Mouse (Mus musculus) hindbrain, embryonic 10.5 days (tissue): ENCODE results near the gene Haghl. TPM values are rescaled to one million over a fixed set of nuclear protein-coding genes. Genes with fewer than 3 reads are reported as not detected.

Source experiments
- DNase-seq: peaks from one replicate; pipeline ENCODE4 v3.0.0-alpha.2; 2017; ENCODE audit warnings: low spot score
- H3K27ac ChIP-seq: fragments of 300-500 bp; sonication (generic); 2 replicates; pipeline ENCODE4 v1.5.1; 2016; ENCODE audit warnings: mild to moderate bottlenecking, moderate library complexity
- H3K27me3 ChIP-seq: fragments of 300-500 bp; sonication (generic); 2 replicates; pipeline ENCODE4 v1.6.1; 2016; ENCODE audit warnings: mild to moderate bottlenecking; ENCODE audit not compliant: poor library complexity, insufficient read depth, severe bottlenecking
- H3K36me3 ChIP-seq: fragments of 300-500 bp; sonication (generic); 2 replicates; pipeline ENCODE4 v1.6.1; 2016; ENCODE audit warnings: mild to moderate bottlenecking, moderate library complexity
- H3K4me1 ChIP-seq: fragments of 300-500 bp; sonication (generic); replicated peaks from 2 replicates; pipeline ENCODE4 v1.6.1; 2016; ENCODE audit warnings: mild to moderate bottlenecking
- H3K4me3 ChIP-seq: fragments of 300-500 bp; sonication (generic); 2 replicates; pipeline ENCODE4 v1.5.1; 2016; ENCODE audit warnings: mild to moderate bottlenecking, moderate library complexity
- H3K9me3 ChIP-seq: fragments of 300-500 bp; sonication (generic); 2 replicates; pipeline ENCODE4 v1.6.1; 2016; ENCODE audit warnings: mild to moderate bottlenecking, moderate library complexity
- WGBS: fragments of 180-500 bp; shearing (Covaris S2); methylation state at CpG from one replicate; pipeline ENCODE4 v1.1.7; 2016; 5-methylcytosine and 5-hydroxymethylcytosine counted together
- polyA plus RNA-seq: library from polyadenylated mRNA; unstranded; fragments of >200 nt; fragmentation: Nextera tagmentation; extraction: Ambion mirVana; gene quantifications from 2 replicates; pipeline ENCODE4 v1.2.1, GENCODE M21; 2016

Haghl gene
- polyA plus RNA-seq, 1 experiment from 2014 or later: 88.5 TPM

DNA sequence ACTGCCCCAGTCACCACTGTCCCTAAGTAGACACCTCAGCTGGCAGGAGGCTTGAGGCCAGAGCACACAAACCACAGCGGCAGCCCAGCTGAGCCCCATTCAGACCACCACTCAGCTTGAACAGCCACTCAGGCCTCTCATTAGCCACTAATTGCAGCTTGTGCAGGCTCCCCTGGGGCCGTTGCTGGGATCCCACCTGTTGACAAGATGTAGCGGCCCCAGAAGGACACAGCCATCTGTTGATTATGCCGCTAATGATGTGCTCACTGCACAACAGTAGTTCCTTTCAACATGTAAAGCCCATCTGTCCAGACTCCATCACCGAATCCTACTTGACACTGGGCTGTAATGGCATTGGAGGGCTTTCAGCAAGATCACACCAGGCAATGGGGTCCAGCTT, 19.6 kb downstream of the Haghl start:
- Histone ChIP-seq H3K9me3 (no peaks in the 10 kb centered on the region), H3K4me1 (peaks cover 16% of the 10 kb centered on the region), H3K4me3 (no peak overlapping the region), H3K27ac (no peak overlapping the region), H3K36me3 (no peaks in the 10 kb centered on the region), H3K27me3 (peaks cover 38% of the 10 kb centered on the region)
- peak; percentile 60 for DNase-seq
- 63% methylated on average over 5 of the region's 5 CpGs for WGBS

DNA sequence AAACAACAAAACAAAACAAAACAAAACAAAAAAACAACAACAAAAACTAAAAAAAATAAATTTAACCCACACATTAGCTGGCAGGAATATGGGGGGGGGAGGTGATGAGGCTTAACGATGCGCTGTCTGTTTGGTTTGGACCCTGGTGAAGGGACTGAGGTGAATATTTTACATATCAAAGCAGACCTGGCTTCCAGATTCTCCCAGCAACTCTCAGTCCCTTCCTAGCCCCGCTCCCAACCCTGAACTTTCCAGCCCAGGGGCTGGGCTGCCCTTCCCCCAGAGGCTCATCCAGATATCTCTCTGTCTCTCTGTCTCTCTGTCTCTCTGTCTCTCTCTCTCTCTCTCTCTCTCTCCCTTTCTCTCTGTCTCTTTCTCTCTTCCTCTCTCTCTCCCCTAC, 22.9 kb downstream of the Haghl start:
- no peaks in the 10 kb centered on the region for H3K9me3 ChIP-seq
- WGBS: 33% methylated on average over 3 of the region's 3 CpGs
- DNase-seq: no peak
- peaks cover 34% of the 10 kb centered on the region for H3K27me3 ChIP-seq
- H3K27ac ChIP-seq: no peak overlapping the region
- H3K36me3 ChIP-seq: no peaks in the 10 kb centered on the region
- H3K4me3 ChIP-seq: no peak overlapping the region
- peaks cover 16% of the 10 kb centered on the region for H3K4me1 ChIP-seq

DNA sequence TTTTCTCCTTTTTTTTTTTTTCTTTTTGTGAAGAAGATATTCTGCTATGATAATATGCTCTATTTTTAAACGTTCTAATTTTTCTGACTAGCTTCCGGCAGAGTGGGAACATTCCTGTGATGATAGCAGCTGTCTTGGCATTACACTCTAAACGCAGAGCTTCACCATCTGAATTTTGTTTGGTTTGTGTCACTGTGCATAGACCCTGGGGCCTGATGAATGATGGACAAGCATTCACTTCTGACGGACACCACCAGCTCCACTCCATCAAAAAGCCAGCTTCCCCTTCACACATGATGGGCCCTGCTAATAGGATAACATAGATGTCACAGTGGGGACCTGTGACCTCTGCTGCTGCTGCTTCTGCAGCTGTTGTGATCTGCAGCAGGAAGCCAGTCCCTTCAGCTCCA, 23.9 kb downstream of the Haghl start:
- Histone ChIP-seq H3K4me3 (no peak overlapping the region), H3K36me3 (no peaks in the 10 kb centered on the region), H3K27me3 (peaks cover 32% of the 10 kb centered on the region), H3K27ac (no peak overlapping the region), H3K4me1 (peaks cover 16% of the 10 kb centered on the region), H3K9me3 (no peaks in the 10 kb centered on the region)
- peak; percentile 50 for DNase-seq
- WGBS: 34% methylated on average over 4 of the region's 4 CpGs

DNA sequence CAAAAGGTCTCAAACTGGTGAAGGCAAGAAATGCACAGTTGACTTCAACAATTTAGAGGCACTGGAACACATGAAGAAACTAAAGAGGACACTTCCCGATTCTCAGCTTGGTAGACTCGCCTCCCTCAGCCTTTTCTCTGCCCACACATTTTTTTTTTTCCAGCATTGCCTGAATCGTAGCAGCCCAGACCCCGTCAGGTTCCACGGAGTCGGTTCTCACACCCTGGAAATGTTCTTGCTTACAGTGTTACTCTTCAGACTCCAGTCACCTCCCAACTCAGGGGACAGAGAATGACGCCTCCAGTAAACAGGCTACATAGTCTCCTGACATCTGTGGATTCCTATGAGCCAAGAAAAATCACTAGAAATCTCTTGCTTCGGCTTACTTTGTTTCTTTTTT, 25.3 kb downstream of the Haghl start:
- WGBS: 83% methylated on average over 8 of the region's 8 CpGs

DNA sequence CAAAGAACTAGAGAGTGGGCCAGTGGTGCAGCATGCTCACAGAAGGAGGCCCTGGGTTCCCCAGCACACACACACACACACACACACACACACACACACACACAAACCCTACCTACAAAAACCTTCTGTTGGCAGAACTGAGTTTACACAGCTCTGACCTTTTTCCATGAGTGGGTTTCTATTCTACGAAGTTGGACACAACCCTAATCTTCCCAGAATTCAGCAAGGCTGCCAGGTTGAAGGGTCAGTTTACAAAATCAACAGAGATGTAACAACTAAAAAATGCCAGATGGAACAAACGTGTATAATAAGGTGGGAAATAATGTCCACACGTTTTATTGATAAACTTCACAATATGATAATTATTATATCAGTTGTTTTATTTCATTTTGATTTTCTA, 27.8 kb downstream of the Haghl start:
- Histone ChIP-seq H3K4me1 (peaks cover 33% of the 10 kb centered on the region), H3K27ac (no peak overlapping the region), H3K36me3 (no peaks in the 10 kb centered on the region), H3K9me3 (no peaks in the 10 kb centered on the region), H3K4me3 (no peak overlapping the region), H3K27me3 (peaks cover 19% of the 10 kb centered on the region)
- DNase-seq: no peak
- WGBS: 75% methylated on average over 3 of the region's 3 CpGs

More for the DNA sequence above, 25.3 kb downstream of the Haghl start:
- Histone ChIP-seq H3K27me3 (peaks cover 25% of the 10 kb centered on the region), H3K9me3 (no peaks in the 10 kb centered on the region), H3K4me1 (peaks cover 29% of the 10 kb centered on the region), H3K27ac (no peak overlapping the region), H3K36me3 (no peaks in the 10 kb centered on the region), H3K4me3 (no peak overlapping the region)
- DNase-seq: no peak

DNA sequence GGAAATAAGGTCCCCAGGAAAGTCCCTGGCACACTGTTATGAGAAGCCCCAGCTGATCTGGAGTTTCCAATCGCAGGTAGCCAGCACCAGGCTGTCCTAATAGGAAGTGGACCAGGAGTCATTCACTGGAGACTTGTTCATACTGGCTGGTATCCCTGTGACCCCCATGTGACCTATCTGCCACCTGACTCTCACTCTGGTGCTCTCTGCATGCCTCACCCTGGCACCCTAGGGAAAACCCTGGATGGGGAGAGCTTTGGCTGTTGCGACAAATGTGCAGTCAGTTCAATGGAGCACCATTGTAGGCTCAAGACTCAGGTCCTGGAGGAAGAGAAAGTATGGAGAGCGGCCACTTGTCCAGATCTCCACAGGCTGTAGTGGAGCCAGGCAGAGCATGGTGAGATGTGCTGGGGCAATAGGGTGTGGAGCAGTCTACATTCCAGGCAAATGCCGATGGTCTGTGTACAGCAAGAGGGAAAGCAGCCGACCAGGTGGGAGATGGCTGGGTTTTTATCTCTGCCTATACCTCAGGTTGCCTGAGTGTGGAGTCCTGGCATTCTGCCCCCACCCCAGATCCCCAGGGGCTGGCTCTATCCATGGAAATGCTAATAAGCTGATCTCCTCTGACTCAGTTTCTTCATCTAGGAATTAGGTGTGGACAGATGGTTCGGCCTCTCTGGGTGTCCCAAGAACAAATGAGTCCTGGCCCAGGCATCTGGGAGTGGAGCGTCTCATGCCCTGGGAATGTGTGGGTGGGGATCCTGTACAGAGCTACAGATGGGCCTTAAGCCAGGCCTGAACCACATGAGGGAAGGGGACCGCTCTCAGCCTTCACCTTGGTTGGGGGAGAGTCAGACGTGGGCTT, 28.9 kb downstream of the Haghl start:
- Histone ChIP-seq H3K36me3 (no peaks in the 10 kb centered on the region), H3K9me3 (no peaks in the 10 kb centered on the region), H3K4me1 (peaks cover 26% of the 10 kb centered on the region), H3K27me3 (peaks cover 19% of the 10 kb centered on the region), H3K27ac (no peak overlapping the region), H3K4me3 (no peak overlapping the region)
- DNase-seq: no peak
- WGBS: 78% methylated on average over 9 of the region's 9 CpGs

DNA sequence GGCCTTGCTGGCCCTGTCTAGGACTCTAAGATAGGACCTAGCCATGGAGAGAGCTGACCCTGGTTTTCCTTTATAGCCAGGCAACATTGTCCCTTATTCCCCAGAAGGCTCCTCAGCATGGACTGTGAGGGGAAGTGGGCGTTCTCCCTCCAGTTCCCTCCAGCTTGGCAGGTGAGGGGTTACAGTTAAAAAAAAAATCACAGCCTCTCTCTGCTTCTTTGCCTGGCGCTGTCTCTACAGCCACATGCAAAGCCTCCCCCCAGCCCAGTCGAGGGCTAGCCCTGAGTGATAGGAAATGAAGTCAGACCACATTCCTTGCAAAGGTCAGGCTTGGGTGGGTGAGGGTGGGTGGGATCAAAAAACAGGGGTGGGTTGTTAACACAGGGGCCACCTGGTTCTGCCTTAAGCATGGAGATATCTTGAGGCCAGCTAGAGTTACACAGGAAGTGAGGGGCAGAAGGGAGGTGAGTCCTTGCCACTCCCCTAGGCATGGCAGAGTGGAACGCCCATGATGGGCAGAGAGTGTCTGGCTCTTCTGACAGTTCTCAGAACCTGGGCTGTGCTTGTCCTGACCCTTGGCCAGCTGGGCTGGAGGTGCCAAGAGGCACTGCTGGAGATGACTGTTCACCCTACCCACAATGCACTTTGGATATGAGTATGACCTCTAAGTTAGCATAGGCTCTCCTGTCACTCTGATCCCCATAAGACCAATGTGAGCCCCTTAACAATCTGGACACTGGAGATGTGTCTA, 29.7 kb downstream of the Haghl start:
- 57% methylated on average over 4 of the region's 4 CpGs for WGBS

DNA sequence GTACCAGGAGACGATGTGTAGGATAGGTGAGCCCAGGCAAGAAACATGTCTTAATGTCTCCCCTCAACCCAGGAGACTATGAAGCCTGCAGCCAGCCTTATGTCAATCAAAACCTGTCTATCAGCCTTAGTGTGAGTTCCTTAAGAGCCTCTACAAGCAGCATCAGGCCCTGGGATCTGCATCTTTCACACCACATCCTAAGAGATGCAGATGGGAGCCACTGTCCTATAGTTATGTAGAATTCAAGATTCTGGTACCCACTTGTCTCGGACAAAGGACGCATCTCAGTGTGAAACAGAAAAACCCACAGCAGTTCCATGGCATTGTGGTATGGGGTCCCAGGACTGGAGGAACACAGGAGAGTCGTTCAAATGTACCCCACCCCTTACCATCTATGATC, 30.4 kb downstream of the Haghl start:
- Histone ChIP-seq H3K36me3 (no peaks in the 10 kb centered on the region), H3K9me3 (no peaks in the 10 kb centered on the region), H3K4me3 (no peak overlapping the region), H3K27ac (no peak overlapping the region), H3K27me3 (peaks cover 19% of the 10 kb centered on the region), H3K4me1 (peaks cover 21% of the 10 kb centered on the region)
- no peak for DNase-seq
- WGBS: 80% methylated on average over 4 of the region's 4 CpGs

More for the DNA sequence above, 29.7 kb downstream of the Haghl start:
- Histone ChIP-seq H3K4me1 (peaks cover 21% of the 10 kb centered on the region), H3K4me3 (no peak overlapping the region), H3K9me3 (no peaks in the 10 kb centered on the region), H3K27me3 (peaks cover 19% of the 10 kb centered on the region), H3K36me3 (no peaks in the 10 kb centered on the region), H3K27ac (peak overlapping the region; percentile 16; the same call in 1 of the 2 replicates)
- no peak for DNase-seq

DNA sequence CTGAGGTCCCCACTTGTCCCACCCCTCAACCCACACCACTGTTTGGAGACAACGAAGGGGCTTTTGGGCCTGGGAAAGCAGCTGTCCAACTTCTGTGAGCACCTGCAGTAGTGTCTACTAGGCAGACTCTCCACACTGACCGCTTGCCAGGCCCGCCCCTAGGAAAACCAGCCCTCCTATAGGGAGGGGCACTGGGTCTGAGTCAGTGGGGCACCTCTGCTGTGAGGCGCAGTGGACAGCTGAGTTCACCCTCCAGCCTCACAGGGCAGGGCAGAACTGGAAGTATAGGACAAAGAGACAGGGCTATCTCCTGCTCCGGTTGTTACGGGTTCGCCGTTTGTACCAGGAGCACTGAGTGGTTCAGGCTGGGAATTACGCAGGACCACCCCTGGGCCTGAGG, 31.2 kb downstream of the Haghl start, which contains the start of gene Msln:
Gene Msln (minus strand): TSS at position 138 of the 400 bp plus-strand sequence.
- peaks cover 21% of the 10 kb centered on the region for H3K4me1 ChIP-seq
- no peak within 1 kb of the TSS for H3K27ac ChIP-seq
- H3K27me3 ChIP-seq: peaks cover 17% of the 10 kb centered on the region
- no peaks in the 10 kb centered on the region for H3K9me3 ChIP-seq
- H3K4me3 ChIP-seq: no peak within 1 kb of the TSS
- DNase-seq: no peak
- WGBS: 89% methylated on average over 9 of the region's 9 CpGs
- H3K36me3 ChIP-seq: no peaks in the 10 kb centered on the region

DNA sequence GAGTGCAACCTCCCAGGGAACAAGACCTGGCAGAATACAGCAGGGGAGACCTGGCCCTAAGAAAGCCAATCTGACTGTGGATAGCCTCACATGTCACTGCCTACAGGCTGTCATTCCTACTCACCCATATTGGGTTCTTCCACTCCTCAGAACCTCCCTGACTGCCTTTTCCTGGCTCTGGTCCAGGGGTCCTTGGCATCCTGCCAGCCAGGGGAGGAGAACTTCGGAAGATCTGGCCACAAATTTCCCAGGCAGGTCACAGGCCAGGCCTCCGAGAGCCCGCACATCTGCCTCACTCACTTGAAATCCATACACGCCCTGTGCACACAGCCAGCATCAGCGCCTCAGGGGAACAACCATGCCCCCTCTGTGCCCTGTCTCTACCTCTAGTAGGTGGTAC, 34.0 kb downstream of the Haghl start:
- Histone ChIP-seq H3K4me3 (no peak overlapping the region), H3K36me3 (no peaks in the 10 kb centered on the region), H3K4me1 (peaks cover 21% of the 10 kb centered on the region), H3K9me3 (no peaks in the 10 kb centered on the region), H3K27me3 (no peaks in the 10 kb centered on the region), H3K27ac (no peak overlapping the region)
- DNase-seq: no peak
- WGBS: 79% methylated on average over 5 of the region's 5 CpGs

DNA sequence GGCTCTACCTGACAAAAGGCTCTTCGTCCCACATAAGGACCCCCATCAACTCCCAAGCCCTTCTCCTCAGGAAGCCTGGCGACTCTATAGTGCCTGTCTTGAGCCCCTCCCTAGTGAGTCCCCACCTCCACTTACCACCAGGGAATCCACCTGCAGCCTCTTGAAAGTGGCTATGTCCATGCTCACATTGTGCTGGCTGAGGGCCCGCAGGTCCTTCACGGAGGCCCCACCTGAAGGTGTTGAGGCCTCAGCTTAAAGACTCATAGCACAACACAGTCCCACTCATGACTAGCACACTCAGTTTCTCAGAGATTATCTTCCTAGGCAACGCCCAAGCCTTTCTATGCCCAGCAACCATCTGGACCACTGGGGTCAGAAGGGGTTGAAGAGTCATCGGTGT, 36.2 kb downstream of the Haghl start:
- DNase-seq: no peak
- 89% methylated on average over 6 of the region's 6 CpGs for WGBS
- Histone ChIP-seq H3K4me3 (no peak overlapping the region), H3K27ac (no peak overlapping the region), H3K27me3 (no peaks in the 10 kb centered on the region), H3K9me3 (no peaks in the 10 kb centered on the region), H3K4me1 (peaks cover 4% of the 10 kb centered on the region; the same call in 1 of the 2 replicates), H3K36me3 (no peaks in the 10 kb centered on the region)

DNA sequence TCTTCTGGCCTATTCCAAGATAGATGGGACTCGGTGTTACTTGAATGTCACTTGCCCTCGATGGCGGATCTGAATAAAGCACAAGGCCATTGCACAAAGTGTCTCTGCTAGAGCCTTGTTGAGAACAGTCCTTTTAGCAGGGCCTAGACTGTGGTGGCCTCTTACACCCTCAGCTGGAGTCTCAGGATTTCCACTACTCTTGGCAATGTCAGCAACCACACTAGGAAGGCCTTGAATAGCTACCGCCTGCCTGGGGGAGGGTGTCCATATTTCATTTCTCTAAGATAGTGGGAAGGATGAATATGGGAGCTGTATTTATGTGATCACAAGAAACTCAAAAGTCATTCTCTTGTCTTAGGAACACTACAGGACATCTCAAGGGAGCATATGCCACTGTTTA, 37.2 kb downstream of the Haghl start:
- Histone ChIP-seq H3K4me1 (peaks cover 4% of the 10 kb centered on the region; the same call in 1 of the 2 replicates), H3K4me3 (no peak overlapping the region), H3K27me3 (no peaks in the 10 kb centered on the region), H3K27ac (no peak overlapping the region), H3K36me3 (no peaks in the 10 kb centered on the region), H3K9me3 (no peaks in the 10 kb centered on the region)
- DNase-seq: no peak
- 97% methylated on average over 4 of the region's 4 CpGs for WGBS

DNA sequence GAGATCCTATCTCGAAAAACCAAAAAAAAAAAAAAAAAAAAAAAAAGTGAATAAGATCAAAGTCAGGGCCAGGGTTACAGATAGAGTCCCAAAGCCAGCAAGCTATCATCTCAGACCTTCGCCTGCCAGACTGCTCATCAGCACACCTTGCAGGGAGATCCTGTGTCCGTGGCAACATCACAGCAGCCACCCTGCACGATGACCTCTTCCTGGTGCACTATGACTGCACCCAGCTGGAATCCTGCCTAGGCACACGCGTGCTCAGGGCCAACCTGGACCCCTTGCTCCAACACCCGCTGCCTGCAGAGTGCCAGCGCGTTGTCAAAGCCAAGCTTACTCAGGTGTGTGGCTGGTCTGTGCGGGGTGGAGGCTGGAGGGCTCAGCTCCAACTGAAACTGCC, 41.2 kb downstream of the Haghl start:
- Histone ChIP-seq H3K4me1 (no peaks in the 10 kb centered on the region), H3K4me3 (no peak overlapping the region), H3K27ac (no peak overlapping the region), H3K36me3 (no peaks in the 10 kb centered on the region), H3K9me3 (no peaks in the 10 kb centered on the region), H3K27me3 (no peaks in the 10 kb centered on the region; the same call in 1 of the 2 replicates)
- 81% methylated on average over 10 of the region's 10 CpGs for WGBS
- no peak for DNase-seq
